Mouse (Mus musculus): ENCODE data around the gene Kcnk12. TPM values are rescaled to one million over a fixed set of nuclear protein-coding genes. Genes with fewer than 3 reads are reported as not detected.

Kcnk12 gene
- polyA plus RNA-seq, 1 experiment: 1.4 TPM

- no peak for DNase-seq (ENCODE audit: low read depth)
- TF ChIP-seq CTCF (IDR thresholded peaks at IDR 0.05; ENCODE audit: borderline replicate concordance, extremely low read depth, insufficient read depth, insufficient read length) (no peak), POLR2A (IDR thresholded peaks at IDR 0.05; ENCODE audit: borderline replicate concordance, extremely low read depth, insufficient read depth, insufficient read length, poor library complexity, severe bottlenecking) (no peak)
Measured at GRCm38 (mm10) chr17:87698996-87699765, 98.6 kb downstream of the Kcnk12 start.

- TF ChIP-seq POLR2A (IDR thresholded peaks at IDR 0.05; ENCODE audit: borderline replicate concordance, extremely low read depth, insufficient read depth, insufficient read length, poor library complexity, severe bottlenecking) (no peak), CTCF (IDR thresholded peaks at IDR 0.05; ENCODE audit: borderline replicate concordance, extremely low read depth, insufficient read depth, insufficient read length) (no peak)
- DNase-seq (ENCODE audit: low read depth): no peak
Measured at GRCm38 (mm10) chr17:87696814-87697213, 101.0 kb downstream of the Kcnk12 start.

- TF ChIP-seq CTCF (IDR thresholded peaks at IDR 0.05; ENCODE audit: borderline replicate concordance, extremely low read depth, insufficient read depth, insufficient read length) (no peak), POLR2A (IDR thresholded peaks at IDR 0.05; ENCODE audit: borderline replicate concordance, extremely low read depth, insufficient read depth, insufficient read length, poor library complexity, severe bottlenecking) (no peak)
- DNase-seq (ENCODE audit: low read depth): peak; percentile 82
Measured at GRCm38 (mm10) chr17:87695874-87696465, 101.8 kb downstream of the Kcnk12 start.

Other genes with a start within 250 kb of the Kcnk12 start
- 4.0 and 4.3 TPM in 2 replicates for gene Epcam, start 162.0 kb downstream of the Kcnk12 start, polyA plus RNA-seq (2012; rRNA removed)
- gene Msh2, start 125.7 kb downstream of the Kcnk12 start, polyA plus RNA-seq (2012; rRNA removed): 38.3 and 39.1 TPM in 2 replicates
- gene Rpl36-ps4, start 123.0 kb upstream of the Kcnk12 start, polyA plus RNA-seq (2012; rRNA removed): not detected in 2 replicates
- 14.0 and 19.8 TPM in 2 replicates for gene Msh6, start 177.1 kb upstream of the Kcnk12 start, polyA plus RNA-seq (2012; rRNA removed)

Data from brain, embryonic 14.5 days (tissue).